Mouse (Mus musculus) megakaryocyte, embryonic 14.5 days (primary cell): Measurements from ENCODE around the gene Ccni.

Experiments
- FLI1 ChIP-seq: IDR thresholded peaks from 2 replicates; pipeline ENCODE4 v1.6.1; 2012; ENCODE audit warnings: low read length, inconsistent platforms, mixed read lengths
- GATA1 ChIP-seq: IDR thresholded peaks from 3 replicates; pipeline ENCODE4 v1.6.1; 2012; ENCODE audit warnings: mixed read lengths, low read length, inconsistent platforms, borderline replicate concordance

GRCm38 (mm10) chr5:93218375-93218774 lies 12.1 kb upstream of the Ccni start:
- no peak for TF ChIP-seq GATA1
- TF ChIP-seq FLI1 = no peak
